Comparison of ENCODE assay signal across 15 mouse cellular contexts in the genomic region with DNA sequence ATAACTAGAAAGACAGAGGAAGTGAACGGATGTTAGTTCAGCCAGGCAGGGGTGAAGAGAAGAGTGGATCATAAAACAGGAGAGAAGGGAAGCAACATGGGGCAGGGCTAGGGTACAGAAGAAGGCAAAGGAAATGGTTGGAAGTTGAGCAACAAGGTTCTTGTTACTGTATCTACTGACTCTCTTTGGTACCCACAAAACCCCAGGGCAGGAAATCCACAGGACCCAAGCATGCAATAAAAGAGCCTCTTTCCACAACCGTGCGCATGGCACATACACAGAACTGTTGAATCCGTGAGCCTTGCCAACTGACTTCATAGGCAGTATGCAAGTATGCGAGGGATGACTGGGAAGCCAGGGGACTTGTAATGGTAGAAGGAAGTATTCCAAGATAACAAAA.
"Had no signal": no experiment of that assay in that cellular context is flagged by ENCODE, and none has a peak within 500 bp of the region (broad histone marks: within the 10 kb centered on the region; RNA-seq: fewer than 3 reads in every experiment).

No protein-coding gene starts in this region.

- DNase-seq: gastrocnemius, postnatal 14 days; gastrocnemius, postnatal 36 days; heart, adult 2 months; heart, postnatal 4 days; kidney, adult 18-20 months; kidney, adult 8-10 months; kidney, postnatal 10 days; kidney, postnatal 25 days; kidney, postnatal 4 days; liver; liver, embryonic 13.5 days had no signal

- ATAC-seq: hindbrain, embryonic 16.5 days; inflammation-experienced regulatory T-cells, adult 6 months; intestine, embryonic 15.5 days; intestine, postnatal 0 days had no signal
